8 mouse cellular contexts compared by ENCODE assay signal in the genomic region with DNA sequence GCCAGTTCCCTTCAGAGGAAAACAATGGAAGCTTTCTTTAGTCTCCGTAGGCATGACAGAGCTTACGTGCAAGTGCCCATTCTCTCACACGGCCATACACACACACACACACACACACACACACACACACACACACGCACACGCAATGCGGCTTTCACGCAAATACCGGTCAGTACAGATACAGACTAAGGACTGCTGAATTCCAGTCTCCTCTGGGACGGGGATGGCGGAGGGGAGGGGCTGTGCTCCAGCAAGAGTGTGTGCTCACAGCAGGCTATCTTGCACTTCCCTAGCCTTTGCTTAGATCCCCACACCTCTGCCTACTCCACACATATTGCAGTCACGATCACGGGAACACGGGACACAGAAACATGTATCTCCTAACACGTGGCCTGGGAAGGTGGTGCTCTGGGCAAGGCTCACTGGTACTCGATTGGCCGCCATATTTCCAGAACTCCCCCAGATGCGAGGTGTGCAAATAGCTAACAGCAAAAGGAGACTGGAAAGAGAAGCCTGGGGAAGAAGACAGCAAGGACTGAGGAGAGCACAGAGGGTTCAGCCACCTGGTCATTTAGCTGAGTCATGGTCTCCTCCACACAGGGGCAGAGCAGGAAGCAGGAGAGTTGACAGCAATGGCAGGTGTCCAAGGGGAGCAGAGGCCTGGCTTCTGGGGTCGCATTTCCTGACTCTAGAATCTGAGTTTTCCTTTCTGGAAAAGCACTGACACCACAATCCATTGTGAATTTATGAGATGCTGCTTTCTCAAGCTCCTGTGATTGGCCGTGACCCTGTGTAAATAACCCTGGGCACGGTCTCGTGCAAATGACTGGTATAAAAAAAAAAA. TPM values are rescaled to one million over a fixed set of nuclear protein-coding genes. Genes with fewer than 3 reads are reported as not detected.
DNase-seq lines count a peak whose midpoint lies in the region; ATAC-seq and TF ChIP-seq lines count a peak whose summit lies in the region.

No protein-coding gene starts in this region.

- peak; percentile 45; the same call in 1 of the 2 replicates for TF ChIP-seq EP300 in ES-Bruce4 (IDR thresholded peaks at IDR 0.05; ENCODE audit: insufficient read depth, low read depth, low read length)
- TF ChIP-seq EP300 in liver, embryonic 14.5 days (IDR thresholded peaks at IDR 0.05; ENCODE audit: low read depth) = no peak

- intact Hi-C loops in heart, postnatal 10 days (cut with DNase I) = no loop called here
- intact Hi-C loops in left cerebral cortex, postnatal 4 days (cut with DNase I) = no loop called here

- H3K4me1 ChIP-seq in ES-Bruce4 (ENCODE audit: control insufficient read depth, insufficient read depth, low read length) = peaks cover 4% of the 10 kb centered on the region
- peaks cover 18 to 39% of the 10 kb centered on the region in 2 experiments for H3K4me1 ChIP-seq in liver, embryonic 14.5 days (replicated peaks; ENCODE audit: control insufficient read depth in 2 of 2, insufficient read depth in 2 of 2, low read length in 1 of 2)

- no peak overlapping the region for H3K9ac ChIP-seq in ES-Bruce4 (ENCODE audit: low read depth, poor library complexity, severe bottlenecking)
- no peak overlapping the region for H3K9ac ChIP-seq in liver, embryonic 14.5 days (replicated peaks)

- TF ChIP-seq POLR2A in ES-Bruce4 (IDR thresholded peaks at IDR 0.05; ENCODE audit: insufficient read depth, low read length) = no peak

- H3K27me3 ChIP-seq in ES-Bruce4 (ENCODE audit: control insufficient read depth, insufficient read depth, low read length, poor library complexity, severe bottlenecking) = no peaks in the 10 kb centered on the region
- H3K27me3 ChIP-seq in liver, embryonic 14.5 days (ENCODE audit: control insufficient read depth, insufficient read depth, low read length) = no peaks in the 10 kb centered on the region

- no peaks in the 10 kb centered on the region for H3K9me3 ChIP-seq in ES-Bruce4 (replicated peaks; ENCODE audit: control insufficient read depth, insufficient read depth, low read length, poor library complexity, severe bottlenecking)
- no peaks in the 10 kb centered on the region for H3K9me3 ChIP-seq in liver, embryonic 14.5 days (ENCODE audit: control insufficient read depth, low read length)

- TF ChIP-seq CTCF in ES-Bruce4 (IDR thresholded peaks at IDR 0.05; ENCODE audit: low read depth, low read length) = no peak
- TF ChIP-seq CTCF in liver, embryonic 14.5 days (IDR thresholded peaks at IDR 0.05; ENCODE audit: low read depth) = no peak

- peak; percentile 72 for DNase-seq in R1 (ENCODE audit: low read depth, low spot score)
- DNase-seq in heart, postnatal 10 days = peak; percentile 34 to 44
- no peak for DNase-seq in liver, embryonic 14.5 days (ENCODE audit: low read depth in 3 of 3, low spot score in 3 of 3)
- DNase-seq in left cerebral cortex, postnatal 4 days = no peak
- no peak for DNase-seq in urinary bladder, adult 18-20 months (ENCODE audit: low spot score in 2 of 2)
- no peak for DNase-seq in ovary, postnatal 10 days (ENCODE audit: low spot score)
- no peak for DNase-seq in frontal cortex, postnatal 25 days (ENCODE audit: low spot score in 2 of 2)

- no peak overlapping the region for H3K4me2 ChIP-seq in liver, embryonic 14.5 days (ENCODE audit: low read depth)

- H3K4me3 ChIP-seq in ES-Bruce4 (ENCODE audit: low read depth, low read length) = peak overlapping the region; percentile 34
- H3K4me3 ChIP-seq in liver, embryonic 14.5 days (ENCODE audit: insufficient read depth in 1 of 2, low read depth in 2 of 2, low read length in 2 of 2) = no peak overlapping the region

- no peaks in the 10 kb centered on the region for H3K36me3 ChIP-seq in ES-Bruce4 (ENCODE audit: control insufficient read depth, insufficient read depth, low read length, poor library complexity, severe bottlenecking)
- H3K36me3 ChIP-seq in liver, embryonic 14.5 days (replicated peaks; ENCODE audit: control insufficient read depth, insufficient read depth, low read depth) = no peaks in the 10 kb centered on the region

- 0 out of 2 replicates have a peak, but pooled peaks have one; percentile 25 for ATAC-seq in liver, embryonic 14.5 days (ENCODE audit: insufficient read depth)

- H3K27ac ChIP-seq in ES-Bruce4 (ENCODE audit: insufficient read depth, low read length) = peak overlapping the region; percentile 7; the same call in 1 of the 2 replicates
- no peak overlapping the region for H3K27ac ChIP-seq in liver, embryonic 14.5 days

- WGBS in liver, embryonic 14.5 days (ENCODE audit: insufficient replicate concordance) = 75% methylated on average over 21 of the region's 21 CpGs

RNA-seq across cellular contexts. Expression of a gene that starts 56.3 kb away (rescaled TPM):
- 4.8 and 5.7 TPM in 2 replicates for polyA plus RNA-seq in ES-Bruce4 (2011; ENCODE audit: insufficient read depth, insufficient read length, low read depth, missing spikeins)
- total RNA-seq in heart, postnatal 10 days (2021) = 10 to 100 TPM in 1 of 2 experiments, 1 to 10 TPM in 1; 8.5 to 14.8 TPM
- polyA plus RNA-seq in liver, embryonic 14.5 days (2012; rRNA removed) = 0.74 and 2.9 TPM in 2 replicates
- polyA plus RNA-seq in liver, embryonic 14.5 days (2014; fragmentation: Nextera tagmentation; extraction: Ambion mirVana) = 5.7 and 8.5 TPM in 2 replicates
- 10 to 100 TPM; 20.4 to 21.2 TPM for total RNA-seq in left cerebral cortex, postnatal 4 days (2021)

Comparison
In these comparisons a context has a peak if more than half of its experiments do, and no peak if none do; other contexts are left out.
1. DNase-seq: peak in R1 (single experiment) and heart, postnatal 10 days (2 of 2); none in liver, embryonic 14.5 days (0 of 3), left cerebral cortex, postnatal 4 days (single experiment), urinary bladder, adult 18-20 months (0 of 2), ovary, postnatal 10 days (single experiment) and frontal cortex, postnatal 25 days (0 of 2).